Mouse (Mus musculus) heart, embryonic 11.5 days (tissue): ENCODE measurements around the gene 6820408C15Rik. TPM values are rescaled to one million over a fixed set of nuclear protein-coding genes. Genes with fewer than 3 reads are reported as not detected.
A peak's percentile ranks its signal among the peaks of the same experiment; 100 is the strongest.

Experiments used
- ATAC-seq: fragments of 200-750 bp; cut with Nextera tagmentation; replicated peaks from 2 replicates; pipeline ENCODE4 v1.8.0; 2017; ENCODE audit warnings: moderate library complexity; ENCODE audit not compliant: insufficient number of reproducible peaks, low FRiP score, low TSS enrichment
- H3K27ac ChIP-seq: fragments of 300-500 bp; sonication (generic); 2 replicates; pipeline ENCODE4 v1.5.1; 2014; ENCODE audit warnings: mild to moderate bottlenecking, low read depth, low read length
- H3K27me3 ChIP-seq: fragments of 300-500 bp; sonication (generic); 2 replicates; pipeline ENCODE4 v1.6.1; 2014; ENCODE audit warnings: mild to moderate bottlenecking, low read length, mixed read lengths; ENCODE audit not compliant: control insufficient read depth, insufficient read depth
- H3K36me3 ChIP-seq: fragments of 300-500 bp; sonication (generic); 2 replicates; pipeline ENCODE4 v1.6.1; 2014; ENCODE audit warnings: mild to moderate bottlenecking, low read length, moderate library complexity, mixed read lengths; ENCODE audit not compliant: control insufficient read depth, insufficient read depth
- H3K4me1 ChIP-seq: fragments of 300-500 bp; sonication (generic); 2 replicates; pipeline ENCODE4 v1.6.1; 2014; ENCODE audit warnings: low read length; ENCODE audit not compliant: control insufficient read depth, insufficient read depth
- H3K4me2 ChIP-seq: fragments of 300-500 bp; sonication (generic); 2 replicates; pipeline ENCODE4 v1.6.1; 2014; ENCODE audit warnings: mild to moderate bottlenecking, moderate library complexity
- H3K4me3 ChIP-seq: fragments of 300-500 bp; sonication (generic); 2 replicates; pipeline ENCODE4 v1.5.1; 2014; ENCODE audit warnings: low read depth, low read length
- H3K9ac ChIP-seq: fragments of 300-500 bp; sonication (generic); 2 replicates; pipeline ENCODE4 v1.6.1; 2014; ENCODE audit warnings: mild to moderate bottlenecking, low read depth, low read length, moderate library complexity
- H3K9me3 ChIP-seq: fragments of 300-500 bp; sonication (generic); replicated peaks from 2 replicates; pipeline ENCODE4 v1.6.1; 2016; ENCODE audit warnings: low read length; ENCODE audit not compliant: control insufficient read depth
- WGBS: fragments of 180-500 bp; shearing (Covaris S2); extraction: QIAGEN DNeasy Blood & Tissue Kit; methylation state at CpG from one replicate; pipeline ENCODE4 v1.1.7; 2014; ENCODE audit not compliant: insufficient replicate concordance; 5-methylcytosine and 5-hydroxymethylcytosine counted together
- polyA plus RNA-seq: library from polyadenylated mRNA; unstranded; fragments of >200 nt; fragmentation: Nextera tagmentation; extraction: Ambion mirVana; gene quantifications from 2 replicates; pipeline ENCODE4 v1.2.1, GENCODE M21; 2014

Gene 6820408C15Rik
- polyA plus RNA-seq, 1 experiment from 2014 or later, result 1.4 TPM

GRCm38 (mm10) chr2:152384191-152384590 lies 31.2 kb upstream of the 6820408C15Rik start:
- H3K9me3 ChIP-seq, result no peaks in the 10 kb centered on the region
- no peak overlapping the region for H3K27ac ChIP-seq
- H3K36me3 ChIP-seq, result no peaks in the 10 kb centered on the region
- H3K4me1 ChIP-seq, result no peaks in the 10 kb centered on the region; the same call in 1 of the 2 replicates
- H3K4me2 ChIP-seq, result no peak overlapping the region
- no peaks in the 10 kb centered on the region for H3K27me3 ChIP-seq
- 75% methylated on average over 4 of the region's 4 CpGs for WGBS
- ATAC-seq, result no peak
- no peak overlapping the region for H3K4me3 ChIP-seq
- no peak overlapping the region for H3K9ac ChIP-seq

GRCm38 (mm10) chr2:152392786-152393185 lies 22.6 kb upstream of the 6820408C15Rik start:
- no peaks in the 10 kb centered on the region for H3K27me3 ChIP-seq
- no peaks in the 10 kb centered on the region for H3K36me3 ChIP-seq
- ATAC-seq, result no peak
- no peaks in the 10 kb centered on the region for H3K9me3 ChIP-seq
- WGBS, result 11% methylated on average over 3 of the region's 3 CpGs
- H3K4me2 ChIP-seq, result no peak overlapping the region
- no peak overlapping the region for H3K9ac ChIP-seq
- no peak overlapping the region for H3K27ac ChIP-seq
- peaks cover 21% of the 10 kb centered on the region for H3K4me1 ChIP-seq
- H3K4me3 ChIP-seq, result no peak overlapping the region

- ATAC-seq, result no peak
- H3K9ac ChIP-seq, result no peak overlapping the region
- peak overlapping the region; percentile 90 for H3K4me2 ChIP-seq
- H3K36me3 ChIP-seq, result no peaks in the 10 kb centered on the region
- H3K4me1 ChIP-seq, result peaks cover 21% of the 10 kb centered on the region
- H3K9me3 ChIP-seq, result no peaks in the 10 kb centered on the region
- H3K27me3 ChIP-seq, result no peaks in the 10 kb centered on the region
- WGBS, result 49% methylated on average over 9 of the region's 9 CpGs
- no peak overlapping the region; the same call in 1 of the 2 replicates for H3K4me3 ChIP-seq
- 0 out of 2 replicates have a peak overlapping the region, but pooled peaks have one; percentile 24 for H3K27ac ChIP-seq
Observed at GRCm38 (mm10) chr2:152393225-152394017, 22.0 kb upstream of the 6820408C15Rik start.

GRCm38 (mm10) chr2:152395271-152395920 lies 20.0 kb upstream of the 6820408C15Rik start:
- Histone ChIP-seq H3K9me3 (no peaks in the 10 kb centered on the region), H3K4me1 (peaks cover 31% of the 10 kb centered on the region), H3K4me2 (peak overlapping the region; percentile 90), H3K9ac (peak overlapping the region; percentile 62), H3K36me3 (no peaks in the 10 kb centered on the region), H3K27me3 (no peaks in the 10 kb centered on the region), H3K4me3 (peak overlapping the region; percentile 73), H3K27ac (peak overlapping the region; percentile 99; the same call in 1 of the 2 replicates)
- ATAC-seq, result no peak
- WGBS, result 10% methylated on average over 13 of the region's 13 CpGs

GRCm38 (mm10) chr2:152396110-152397003 lies 19.0 kb upstream of the 6820408C15Rik start:
- H3K27ac ChIP-seq, result peak overlapping the region; percentile 99
- peak; percentile 62 for ATAC-seq
- H3K4me1 ChIP-seq, result peaks cover 31% of the 10 kb centered on the region
- peak overlapping the region; percentile 90 for H3K4me2 ChIP-seq
- no peaks in the 10 kb centered on the region for H3K9me3 ChIP-seq
- peak overlapping the region; percentile 73 for H3K4me3 ChIP-seq
- no peaks in the 10 kb centered on the region for H3K27me3 ChIP-seq
- H3K36me3 ChIP-seq, result no peaks in the 10 kb centered on the region
- WGBS, result under 1% methylated on average over 45 of the region's 46 CpGs
- H3K9ac ChIP-seq, result peak overlapping the region; percentile 97

- Histone ChIP-seq H3K4me1 (peaks cover 31% of the 10 kb centered on the region), H3K27me3 (no peaks in the 10 kb centered on the region), H3K4me2 (peak overlapping the region; percentile 90), H3K27ac (peak overlapping the region; percentile 99), H3K9me3 (no peaks in the 10 kb centered on the region), H3K4me3 (peak overlapping the region; percentile 73), H3K36me3 (no peaks in the 10 kb centered on the region), H3K9ac (peak overlapping the region; percentile 97)
- under 1% methylated on average over 72 of the region's 77 CpGs for WGBS
- no peak for ATAC-seq
Observed at GRCm38 (mm10) chr2:152397004-152397589, 18.3 kb upstream of the 6820408C15Rik start.

GRCm38 (mm10) chr2:152397680-152398435 lies 17.5 kb upstream of the 6820408C15Rik start, which contains the start of gene Sox12:
Gene Sox12, minus strand, starts transcription at chr2:152398063.
- peak; percentile 71 for ATAC-seq
- under 1% methylated on average over 54 of the region's 104 CpGs for WGBS
- no peaks in the 10 kb centered on the region for H3K9me3 ChIP-seq

More at GRCm38 (mm10) chr2:152397680-152398435, 17.5 kb upstream of the 6820408C15Rik start, which contains the start of gene Sox12:
- peak within 1 kb of the TSS; percentile 99 for H3K27ac ChIP-seq
- H3K36me3 ChIP-seq, result no peaks in the 10 kb centered on the region
- peak within 1 kb of the TSS; percentile 90 for H3K4me2 ChIP-seq
- H3K4me3 ChIP-seq, result peak within 1 kb of the TSS; percentile 73
- H3K27me3 ChIP-seq, result no peaks in the 10 kb centered on the region
- H3K4me1 ChIP-seq, result peaks cover 31% of the 10 kb centered on the region
- H3K9ac ChIP-seq, result peak within 1 kb of the TSS; percentile 97
